Mouse (Mus musculus) mesoderm, embryonic 11.5 days (tissue): ENCODE data around the gene Rrp7a.
A peak's percentile ranks its signal among the peaks of the same experiment; 100 is the strongest.
"Not testable (repeated sequence)": the region's sequence is repeated elsewhere in the genome, so short reads cannot be mapped to it uniquely, and the experiment has no call there.

Experiments
- DNase-seq: peaks from one replicate; pipeline ENCODE4 v3.0.0-alpha.2; 2012; ENCODE audit warnings: low read depth, low spot score

Rrp7a gene

DNA sequence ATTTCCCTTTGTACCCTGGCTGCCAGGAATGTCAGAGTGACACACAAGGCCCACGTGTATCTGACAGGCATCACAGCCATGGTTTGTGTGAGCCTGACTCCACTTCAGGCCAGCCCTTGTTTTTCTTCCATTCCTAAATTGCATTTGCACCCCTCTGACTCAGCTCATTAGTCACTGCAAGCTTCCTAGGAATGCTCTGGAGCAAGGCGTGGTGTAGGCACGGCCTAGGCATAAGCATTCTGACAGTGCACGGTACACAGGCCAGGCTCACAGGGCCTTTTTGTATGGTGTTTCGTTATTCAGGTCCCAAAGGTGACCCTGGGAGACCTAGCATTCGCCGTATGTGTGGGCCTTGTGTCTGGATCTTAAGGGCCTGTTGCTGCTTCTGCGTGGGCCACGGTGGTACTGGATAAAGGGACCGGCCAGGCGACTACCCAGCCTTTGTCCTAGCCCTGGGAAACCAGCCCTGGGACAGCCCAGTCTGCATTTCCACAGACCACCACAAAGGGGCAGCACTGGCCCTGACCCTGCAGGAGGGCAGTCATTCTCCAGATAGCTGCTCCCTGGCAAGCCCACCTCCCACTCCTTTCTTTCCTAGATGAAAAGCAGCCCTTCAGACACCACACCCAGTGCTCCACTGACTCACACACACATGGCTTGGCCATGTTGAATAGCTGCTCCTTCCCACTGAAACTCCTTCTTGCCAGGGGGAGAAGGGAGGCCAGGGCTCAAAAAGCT is 34.5 kb upstream of the Rrp7a start:
- peak; percentile 63 for DNase-seq

DNA sequence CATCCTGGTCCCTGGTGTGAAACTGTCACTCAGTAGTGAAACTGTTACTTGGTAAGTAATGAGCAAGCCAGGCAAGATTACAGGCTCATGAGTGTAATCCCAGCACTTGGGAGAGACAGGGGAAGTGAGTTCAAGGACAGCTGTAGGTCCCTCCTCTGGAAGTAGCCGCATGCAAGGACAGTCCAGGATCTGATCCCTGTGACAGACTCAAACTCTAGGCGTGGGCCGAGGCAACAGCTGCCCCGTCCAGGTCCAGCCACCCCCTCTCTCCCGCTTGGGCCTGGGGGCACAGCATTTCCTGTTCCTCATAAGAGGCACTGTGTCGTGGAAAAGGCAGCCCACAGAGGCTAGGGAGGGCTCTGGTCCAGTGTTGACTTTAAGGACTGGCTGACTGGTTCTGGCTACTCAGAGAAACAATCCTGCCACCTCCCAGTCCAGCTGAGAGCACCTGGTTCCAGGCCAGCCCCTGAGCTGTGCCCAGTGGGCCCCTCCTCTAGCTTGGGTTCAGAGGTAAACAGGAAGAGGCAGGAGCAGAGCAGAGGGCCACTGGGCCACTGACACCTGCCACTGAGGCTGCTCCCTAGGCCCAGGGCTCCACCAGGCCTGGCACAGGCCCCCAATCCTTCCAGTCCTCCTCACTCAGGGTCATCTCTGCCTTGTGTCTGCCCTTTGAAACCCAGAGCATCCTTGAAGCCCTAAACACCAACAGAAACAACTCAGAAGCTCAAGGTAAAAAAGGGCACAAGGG is 33.2 kb upstream of the Rrp7a start:
- DNase-seq: no peak

DNA sequence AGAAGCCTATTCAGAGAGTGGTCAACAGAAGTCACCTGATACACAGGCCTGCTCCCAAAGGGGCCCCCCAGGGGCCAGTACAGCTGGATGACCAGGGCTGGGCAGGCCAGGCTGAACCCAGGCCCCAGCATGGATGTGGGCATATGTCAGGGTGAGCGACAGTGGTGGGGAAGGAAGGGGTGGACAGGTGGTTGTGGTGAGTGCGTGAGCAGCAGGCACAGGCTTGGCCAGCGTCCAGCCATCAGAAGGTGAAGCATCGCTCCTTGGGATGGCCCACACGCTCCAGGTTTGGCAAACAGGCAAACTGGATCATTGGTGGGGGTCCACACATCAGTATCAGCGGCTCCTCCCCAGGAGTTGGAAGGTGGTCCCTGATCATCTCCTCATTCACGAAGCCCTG is 31.7 kb upstream of the Rrp7a start:
- DNase-seq: no peak

DNA sequence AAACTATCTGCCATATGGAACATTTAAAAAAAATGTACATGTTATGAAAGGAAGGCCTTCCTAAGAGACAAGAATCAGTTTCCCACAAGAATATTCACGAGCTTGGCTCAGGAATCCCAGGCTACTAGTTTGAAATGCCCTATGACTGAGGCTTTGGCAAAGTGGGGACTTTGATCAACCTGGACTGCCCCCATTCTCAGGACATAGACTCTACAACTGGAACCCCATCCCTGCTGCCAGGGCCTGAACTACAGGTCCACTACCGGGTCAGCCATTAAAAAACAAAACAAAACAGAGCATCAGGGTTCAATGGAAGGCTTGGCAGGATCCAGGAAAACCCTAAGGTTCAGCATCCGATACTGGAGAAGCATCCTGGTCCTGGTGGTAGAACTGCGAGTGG is 28.1 kb upstream of the Rrp7a start:
- DNase-seq: no peak

DNA sequence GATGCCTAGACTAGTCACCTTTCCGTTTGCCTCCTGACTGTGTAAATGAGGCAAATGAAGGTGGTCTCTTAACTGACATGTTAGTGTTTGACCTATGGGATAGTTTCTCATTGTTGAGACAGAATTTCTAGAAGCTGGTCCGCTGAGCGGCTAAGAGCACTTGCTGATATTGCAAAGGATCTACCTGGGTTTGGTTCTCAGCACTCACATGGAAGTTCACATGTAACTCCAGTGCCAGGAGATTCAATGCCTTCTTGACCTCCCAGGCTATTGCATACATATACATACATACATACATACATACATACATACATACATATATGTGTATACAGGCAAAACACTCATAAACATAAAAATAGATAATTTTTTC is 27.5 kb upstream of the Rrp7a start:
- DNase-seq: no peak

DNA sequence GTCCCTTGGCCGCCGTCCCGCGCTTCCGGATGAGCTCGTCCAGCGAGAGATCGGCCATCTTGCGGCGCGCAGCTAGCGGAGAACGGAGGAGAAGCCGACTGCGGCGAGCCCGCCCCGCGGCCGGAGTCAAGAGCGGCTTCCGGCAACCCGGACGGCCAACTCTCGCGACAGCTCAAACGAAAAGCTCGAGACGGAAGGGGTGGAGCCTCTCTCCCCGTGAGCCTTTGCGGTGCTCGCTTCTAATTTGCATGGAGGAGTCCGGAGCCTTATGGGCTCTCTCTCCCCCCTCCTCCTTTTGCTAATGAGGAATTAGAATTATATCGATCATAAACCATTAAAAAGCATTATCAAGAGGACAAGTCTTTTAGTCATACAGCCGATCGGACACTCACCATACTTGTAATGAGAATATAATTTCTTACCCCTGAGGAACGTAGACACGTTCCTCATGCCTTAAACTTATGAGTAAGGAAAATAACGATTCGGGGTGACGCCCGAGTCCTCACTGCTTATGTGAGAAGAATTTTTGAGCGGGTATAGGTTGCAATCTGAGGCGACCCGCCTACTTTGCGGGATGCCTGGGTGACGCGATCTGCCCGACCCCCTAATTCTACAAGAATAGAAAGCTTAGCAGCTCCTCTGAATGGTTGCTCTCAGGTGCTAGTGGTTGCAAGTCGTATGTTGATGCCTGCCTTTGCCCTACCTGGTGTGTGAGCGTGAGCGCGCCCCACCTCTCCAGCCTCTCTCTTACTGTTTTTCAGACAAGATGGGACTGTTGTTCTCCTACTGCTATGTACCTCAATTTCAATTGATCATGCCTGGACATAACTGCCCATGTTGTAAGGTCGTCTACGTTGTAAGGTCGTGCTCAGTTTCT is 26.8 kb upstream of the Rrp7a start, which contains the start of gene Poldip3:
Gene Poldip3 (minus strand): TSS at position 189 of the 877 bp plus-strand sequence.
- DNase-seq: peak; percentile 99

DNA sequence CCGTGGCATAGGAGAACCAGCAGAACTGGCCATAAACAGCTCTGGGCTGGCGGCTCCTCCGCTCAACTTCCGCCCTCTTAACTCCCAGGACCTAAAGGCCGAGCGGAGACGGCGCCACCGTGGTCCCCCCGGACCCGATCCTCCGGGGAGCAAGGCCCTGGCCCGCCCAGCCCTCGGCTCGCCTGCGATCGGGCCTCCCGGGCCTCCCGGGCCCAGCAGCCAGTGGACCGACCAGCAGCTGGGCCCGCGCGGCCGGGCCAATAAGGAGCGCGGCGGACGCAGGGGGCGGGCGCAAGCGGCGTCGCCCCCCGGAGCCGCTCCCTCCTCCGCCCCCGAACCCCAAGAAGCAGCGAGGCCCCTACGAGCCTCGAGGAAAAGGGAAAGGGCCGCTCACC is 26.2 kb upstream of the Rrp7a start:
- no peak for DNase-seq

DNA sequence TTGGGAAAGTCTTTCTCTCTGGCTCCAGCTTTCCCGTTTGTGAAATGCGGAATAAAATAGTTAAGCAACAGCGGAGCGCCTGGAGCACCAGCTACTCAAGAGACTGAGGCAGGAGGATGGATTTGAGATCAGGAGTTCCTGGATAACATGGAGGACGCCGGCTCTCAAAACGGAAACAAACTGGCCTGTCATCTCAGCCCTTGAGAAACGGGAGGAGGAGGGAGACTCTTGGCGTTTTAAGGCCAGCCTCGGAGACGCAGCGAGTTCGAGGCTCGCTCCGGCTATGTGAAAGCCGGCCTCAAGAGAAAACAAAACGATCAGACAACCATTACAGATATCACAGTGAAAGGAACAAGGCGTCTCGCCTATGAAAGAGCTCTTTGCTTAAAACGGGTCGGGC is 25.8 kb upstream of the Rrp7a start:
- no peak for DNase-seq

DNA sequence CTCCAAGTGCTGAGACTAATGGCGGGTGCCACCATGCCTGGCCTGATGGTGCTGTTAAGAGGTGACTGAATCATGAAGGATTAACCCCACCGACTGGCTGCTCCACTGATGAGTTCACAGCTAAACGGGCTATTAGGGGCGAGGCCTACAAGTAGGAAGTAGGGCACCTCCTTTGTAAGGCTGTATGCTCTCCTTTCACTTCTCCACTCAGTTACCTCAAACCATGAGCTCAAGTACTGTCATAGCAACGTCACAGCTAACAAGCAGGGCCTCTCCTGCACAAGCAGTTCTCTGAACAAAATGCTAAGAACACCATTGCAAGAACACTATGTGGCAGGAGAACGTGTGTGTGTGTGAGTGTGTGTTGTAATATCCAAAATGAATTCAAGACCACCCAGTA is 22.9 kb upstream of the Rrp7a start:
- DNase-seq: no peak

DNA sequence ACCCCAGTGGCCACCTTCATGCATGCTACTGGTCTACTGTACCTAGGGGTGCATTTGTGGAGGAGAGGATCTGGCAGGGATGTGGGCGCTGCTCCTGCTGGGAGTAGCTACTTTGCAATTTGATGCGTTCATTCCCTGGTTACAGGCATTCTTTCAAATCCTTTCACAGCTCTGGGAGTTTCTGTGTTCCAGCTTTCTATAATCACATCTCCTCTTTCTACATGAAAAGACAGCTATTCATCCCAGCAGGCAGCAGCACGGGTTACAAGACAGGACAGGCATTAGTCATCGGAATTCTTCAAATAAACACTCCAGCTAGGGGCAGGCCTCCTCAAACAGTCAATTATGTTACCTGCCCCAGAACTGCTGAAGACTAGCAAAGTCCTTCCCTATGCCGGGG is 20.3 kb upstream of the Rrp7a start:
- no peak for DNase-seq

DNA sequence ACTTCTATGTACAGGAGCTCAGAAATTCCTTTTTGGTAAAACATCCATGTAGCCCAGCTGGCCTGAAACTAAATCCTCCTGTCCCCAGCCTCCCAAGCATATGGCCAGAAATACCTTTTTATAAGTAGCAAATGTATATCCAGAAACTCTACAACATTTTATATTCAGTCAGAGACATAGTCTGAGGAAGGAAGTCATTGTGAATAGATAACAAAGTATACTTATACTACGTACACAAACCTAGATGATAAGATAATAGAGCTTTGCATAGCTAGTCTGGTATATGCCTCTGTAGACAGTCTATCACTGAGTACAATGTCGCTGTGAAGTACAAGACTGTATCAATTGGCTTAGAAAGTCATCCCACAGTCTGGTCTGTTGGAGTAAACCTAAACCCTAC is 13.1 kb upstream of the Rrp7a start:
- DNase-seq: no peak

DNA sequence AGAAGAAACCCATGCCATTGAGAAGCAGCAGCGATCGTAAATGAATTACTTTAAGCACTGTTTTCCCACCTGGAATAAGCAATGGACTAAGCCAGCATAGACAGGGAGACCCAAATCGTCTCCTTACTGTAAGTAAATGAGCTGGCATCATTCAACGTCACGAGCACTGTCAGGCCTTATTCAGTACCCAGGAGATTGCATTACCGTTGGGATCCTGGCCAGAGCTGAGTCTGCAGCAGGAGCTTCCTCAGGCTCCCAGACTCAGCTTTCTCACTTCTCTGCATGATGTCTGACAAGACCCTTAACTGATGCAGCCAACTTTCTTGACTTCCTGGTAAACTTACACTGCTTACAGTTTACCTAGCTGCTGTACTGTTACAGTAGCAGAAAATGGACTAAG is 12.1 kb upstream of the Rrp7a start:
- DNase-seq: no peak

DNA sequence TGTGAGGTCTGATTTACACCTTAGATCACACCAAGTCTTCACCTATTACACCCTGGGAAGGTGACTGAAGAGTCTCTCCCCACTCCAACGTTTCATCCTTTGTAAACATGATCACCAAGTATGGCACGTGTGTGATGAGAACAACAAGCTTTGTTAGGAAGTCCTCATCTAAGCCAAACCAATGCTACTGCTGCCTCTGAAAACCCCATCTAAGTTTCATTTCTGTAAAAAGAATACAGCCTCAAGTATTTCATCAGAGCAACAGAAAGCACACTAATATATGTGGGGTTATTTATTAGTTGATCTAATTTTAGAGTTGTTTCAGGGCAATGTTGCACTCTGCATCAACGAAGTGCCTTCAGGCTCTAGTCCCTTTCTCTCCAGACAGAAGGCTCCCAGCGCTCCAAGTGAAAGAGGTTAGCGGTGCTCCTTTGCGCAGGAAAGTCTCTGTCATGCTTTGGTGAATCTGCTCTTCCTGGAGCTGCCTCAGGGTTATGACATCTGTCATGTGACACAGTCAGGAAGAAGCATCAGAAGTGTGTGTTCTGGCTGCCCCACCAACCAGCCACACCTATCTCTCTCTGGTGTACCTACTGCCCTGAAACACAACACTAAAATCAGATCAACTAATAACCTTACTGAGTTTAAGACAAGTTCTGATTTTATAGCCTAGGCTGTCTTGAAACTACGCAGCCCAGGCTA is 7.1 kb upstream of the Rrp7a start:
- DNase-seq: no peak

DNA sequence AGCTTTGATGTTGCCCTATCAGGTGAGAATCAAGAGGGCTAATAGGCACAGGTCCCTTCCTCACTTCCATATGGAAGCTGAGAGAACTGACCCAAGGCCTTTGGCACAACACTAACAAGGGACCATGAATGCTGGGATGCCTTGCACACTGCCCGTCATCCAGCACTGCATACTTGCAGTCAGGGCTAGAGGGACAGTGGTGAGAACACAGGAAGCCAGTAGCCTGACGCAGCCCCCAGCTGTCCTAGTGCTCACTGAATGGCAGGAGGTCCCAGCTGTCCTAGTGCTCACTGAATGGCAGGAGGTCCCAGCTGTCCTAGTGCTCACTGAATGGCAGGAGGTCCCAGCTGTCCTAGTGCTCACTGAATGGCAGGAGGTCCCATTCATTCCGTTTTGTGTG is 4.4 kb upstream of the Rrp7a start:
- not testable (repeated sequence) for DNase-seq

DNA sequence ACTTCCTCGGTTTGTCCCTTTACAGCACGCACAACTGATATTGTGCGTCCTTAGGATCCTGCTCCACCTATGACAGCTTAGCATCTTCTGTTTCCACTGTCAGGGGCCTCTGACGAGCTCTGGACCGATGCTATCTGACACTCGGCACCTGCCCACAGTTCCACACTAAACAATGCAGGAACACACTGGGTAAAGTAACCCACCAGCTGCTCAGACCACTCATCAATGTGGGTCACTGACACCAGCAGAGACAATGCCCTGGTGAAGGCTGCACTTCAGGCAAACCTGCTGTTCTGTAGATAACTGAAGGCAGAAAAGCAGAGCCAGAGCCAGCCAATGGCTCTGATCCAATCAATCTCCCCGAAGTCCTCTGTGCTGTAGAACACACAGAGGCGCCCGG is 4.0 kb upstream of the Rrp7a start:
- DNase-seq: no peak

DNA sequence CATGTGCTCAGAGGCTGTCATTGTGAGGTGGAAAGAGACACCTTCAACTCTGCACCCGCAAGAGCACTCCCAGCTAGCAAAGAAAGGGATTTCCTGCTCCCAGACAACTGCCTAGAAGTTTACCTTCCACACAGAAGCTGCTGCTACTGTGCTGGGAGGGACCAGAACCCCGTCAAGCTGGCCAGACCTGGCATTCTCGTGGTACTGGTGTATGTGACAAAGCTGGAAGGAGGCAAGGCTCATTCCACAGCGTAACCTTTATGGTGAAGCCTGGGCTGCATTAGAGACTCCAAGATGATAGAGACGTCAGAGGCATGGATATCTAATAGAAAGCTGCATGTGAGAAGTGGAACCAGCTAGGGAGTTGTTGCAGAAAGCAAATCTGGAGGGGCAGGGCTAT is 2.0 kb upstream of the Rrp7a start:
- no peak for DNase-seq

DNA sequence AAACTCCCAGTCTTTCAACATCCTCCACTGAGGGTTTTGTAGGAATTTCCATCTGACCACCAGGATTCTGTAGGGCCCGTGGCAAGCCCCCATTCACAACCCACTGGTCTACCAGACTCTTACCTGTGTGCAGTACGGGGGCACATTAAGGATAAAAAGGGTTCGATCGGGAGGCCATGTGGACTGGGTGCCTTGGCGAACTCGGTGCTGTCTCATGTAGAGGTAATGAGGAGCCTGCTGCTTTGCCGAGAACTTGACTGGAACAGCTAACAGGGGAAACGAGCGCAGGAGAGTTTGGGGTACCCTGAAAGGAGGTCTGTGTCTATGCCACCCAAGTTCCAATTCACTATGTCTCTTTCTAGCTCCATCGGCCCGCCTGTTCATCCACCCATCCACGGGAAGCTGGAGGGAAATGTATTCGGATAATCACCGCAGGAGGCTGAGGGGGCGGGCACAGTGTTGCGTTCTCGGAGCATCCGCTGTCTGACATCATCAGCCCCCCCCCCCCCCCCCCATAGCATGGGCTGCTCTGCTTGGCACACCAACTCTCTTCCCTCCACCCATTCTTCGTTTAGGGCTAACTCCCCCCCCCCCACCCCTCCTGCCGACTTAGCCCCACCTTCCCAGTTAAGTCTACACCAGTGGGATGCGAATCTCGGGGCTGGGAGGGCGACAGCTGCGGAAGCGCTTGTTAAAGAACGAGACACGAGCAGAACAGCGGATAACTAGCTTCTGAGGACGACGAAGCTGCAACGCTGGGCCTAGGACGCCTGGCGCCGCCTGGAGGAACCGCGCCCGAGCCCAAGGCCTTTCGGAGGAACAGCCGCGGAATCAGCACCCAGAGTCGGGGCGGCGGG is 664 bp downstream of the Rrp7a start:
- peak; percentile 57 for DNase-seq

DNA sequence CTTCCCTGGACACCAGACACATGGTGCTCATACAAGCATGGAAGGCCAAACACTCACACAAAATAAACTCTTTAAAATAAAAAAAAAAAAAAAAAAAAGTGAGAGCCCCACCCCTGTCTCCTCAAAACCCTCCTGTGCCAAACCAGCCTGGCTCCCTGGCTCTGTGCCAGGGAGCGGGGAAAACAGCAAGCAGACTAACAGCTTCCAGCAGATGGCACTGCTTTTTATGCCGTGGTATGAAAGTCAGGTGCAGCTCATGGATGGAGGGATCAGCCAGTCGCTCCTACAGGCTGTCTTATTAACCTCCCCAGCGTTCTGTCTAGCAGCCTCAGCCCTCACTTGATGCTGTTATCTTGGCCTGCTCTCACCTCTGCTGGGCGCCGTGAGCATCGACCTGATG is 4.2 kb downstream of the Rrp7a start:
- DNase-seq: peak; percentile 25

DNA sequence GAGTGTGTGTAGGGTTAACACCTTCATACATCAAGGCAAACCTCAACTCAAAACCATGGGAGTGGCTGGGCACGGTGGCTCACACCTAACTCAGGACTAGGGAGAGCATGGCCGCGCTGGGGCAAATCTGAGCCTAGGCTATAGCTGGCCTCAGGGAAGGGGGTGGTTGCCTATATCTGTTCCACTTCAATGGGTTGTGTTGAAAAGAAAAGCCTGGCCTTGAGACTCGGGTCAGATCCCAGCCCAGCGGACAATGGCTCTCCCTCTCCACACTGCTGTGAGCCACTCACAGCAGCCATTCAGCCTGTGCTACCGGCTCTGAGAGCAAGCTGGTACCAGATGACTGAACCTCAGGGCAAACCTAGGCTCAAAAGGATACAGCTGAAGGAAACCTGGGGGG is 7.5 kb downstream of the Rrp7a start:
- no peak for DNase-seq

DNA sequence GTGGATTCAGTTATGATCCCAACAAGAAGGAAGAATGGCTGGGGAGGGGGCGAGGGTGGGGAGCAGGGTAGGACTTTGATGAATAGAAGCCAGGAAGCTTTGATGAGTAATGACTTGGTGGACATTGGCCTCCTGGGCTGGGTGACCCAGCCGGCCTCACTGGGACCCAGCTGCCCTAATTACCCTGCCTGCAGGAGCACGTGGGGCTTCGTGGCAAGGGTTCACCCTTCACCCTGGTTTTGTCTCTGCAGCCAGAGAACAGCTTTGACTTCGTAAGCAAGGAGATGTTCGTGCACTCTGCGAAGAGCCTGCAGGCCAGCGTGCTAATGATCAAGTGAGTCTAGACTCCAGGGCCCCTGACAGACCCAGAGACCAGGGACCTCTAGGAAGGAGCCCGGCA is 8.5 kb downstream of the Rrp7a start:
- DNase-seq: no peak

DNA sequence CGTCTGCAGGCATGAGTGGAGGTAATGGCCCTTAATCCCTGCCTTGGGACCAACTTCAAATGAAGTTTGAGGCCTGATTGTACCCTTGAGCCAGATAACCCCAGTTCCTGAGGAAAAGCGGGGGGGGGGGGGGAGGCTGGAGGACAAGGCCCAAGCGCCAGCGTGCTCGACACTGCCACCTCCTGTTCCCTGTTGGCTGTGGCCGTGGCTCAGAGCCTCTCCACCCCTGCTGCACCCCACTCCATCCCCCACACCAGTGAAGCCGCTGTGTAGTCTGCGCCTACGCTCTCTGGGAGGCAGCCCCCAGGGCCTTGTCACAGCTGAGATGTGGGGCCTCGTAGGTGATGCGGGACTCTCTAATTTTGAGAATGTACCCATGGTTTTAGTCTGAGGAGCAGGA is 9.7 kb downstream of the Rrp7a start:
- DNase-seq: peak; percentile 64
